Mouse (Mus musculus) small intestine, adult 2 months (tissue): ENCODE data around the gene Rgl2.
A peak's percentile ranks its signal among the peaks of the same experiment; 100 is the strongest.

Experiments used
- CTCF ChIP-seq: fragments of 200-500 bp; IDR thresholded peaks from 2 replicates; pipeline ENCODE4 v1.5.1; 2012; ENCODE audit warnings: low read depth, mild to moderate bottlenecking, control low read depth, inconsistent platforms, low read length, moderate library complexity, mixed read lengths; ENCODE audit not compliant: insufficient replicate concordance, insufficient read length; ENCODE audit errors: extremely low read depth
- POLR2A ChIP-seq: fragments of 200-500 bp; IDR thresholded peaks from 2 replicates; pipeline ENCODE4 v1.6.1; 2012; ENCODE audit warnings: low read depth, mild to moderate bottlenecking, control low read depth, inconsistent platforms, low read length, moderate library complexity

- TF ChIP-seq POLR2A (no peak), CTCF (peak; percentile 38; the same call in 1 of the 2 replicates)
Measured at GRCm38 (mm10) chr17:33924577-33925283, 4.6 kb upstream of the Rgl2 start.
